Mouse (Mus musculus): Measurements from ENCODE around the gene Ccnd3. TPM values are rescaled to one million over a fixed set of nuclear protein-coding genes. Genes with fewer than 3 reads are reported as not detected.

Ccnd3 gene
- polyA plus RNA-seq, 2 experiments, result 195 to 379 TPM

- H3K27me3 ChIP-seq (ENCODE audit: control insufficient read depth, insufficient read depth, low read length), result no peaks in the 10 kb centered on the region
- H3K36me3 ChIP-seq (replicated peaks; ENCODE audit: control insufficient read depth, insufficient read depth, low read depth), result peaks cover 49% of the 10 kb centered on the region
- H3K9ac ChIP-seq (replicated peaks), result peak overlapping the region; percentile 90
- H3K27ac ChIP-seq, result peak overlapping the region; percentile 32
- ATAC-seq (ENCODE audit: insufficient read depth) (peak; percentile 7), DNase-seq (ENCODE audit: low read depth in 3 of 3, low spot score in 3 of 3) (no peak)
- H3K4me3 ChIP-seq (ENCODE audit: insufficient read depth in 1 of 2, low read depth in 2 of 2, low read length in 2 of 2), result peak overlapping the region; percentile 75 to 85
- peak overlapping the region; percentile 71 for H3K4me2 ChIP-seq (ENCODE audit: low read depth)
- no peaks in the 10 kb centered on the region for H3K9me3 ChIP-seq (ENCODE audit: control insufficient read depth, low read length)
- TF ChIP-seq EP300 (IDR thresholded peaks at IDR 0.05; ENCODE audit: low read depth), result 0 out of 2 replicates have a peak, but pooled peaks have one; percentile 1
- TF ChIP-seq CTCF (IDR thresholded peaks at IDR 0.05; ENCODE audit: low read depth), result no peak
- peaks cover 25 to 45% of the 10 kb centered on the region in 2 experiments for H3K4me1 ChIP-seq (replicated peaks; ENCODE audit: control insufficient read depth in 2 of 2, insufficient read depth in 2 of 2, low read length in 1 of 2)
- 0% methylated on average over 13 of the region's 13 CpGs for WGBS (ENCODE audit: insufficient replicate concordance)
Measured at GRCm38 (mm10) chr17:47611661-47611982, 106.8 kb downstream of the Ccnd3 start.

GRCm38 (mm10) chr17:47614018-47614417, 109.2 kb downstream of the Ccnd3 start:
- H3K4me1 ChIP-seq (replicated peaks; ENCODE audit: control insufficient read depth in 2 of 2, insufficient read depth in 2 of 2, low read length in 1 of 2), result peaks cover 46 to 62% of the 10 kb centered on the region in 2 experiments
- WGBS (ENCODE audit: insufficient replicate concordance), result 82% methylated on average over 1 of the region's 1 CpGs

GRCm38 (mm10) chr17:47616119-47616518, 111.3 kb downstream of the Ccnd3 start:
- no peak for DNase-seq (ENCODE audit: low read depth in 3 of 3, low spot score in 3 of 3)
- ATAC-seq (ENCODE audit: insufficient read depth), result no peak
- Histone ChIP-seq H3K9me3 (ENCODE audit: control insufficient read depth, low read length) (no peaks in the 10 kb centered on the region), H3K4me1 (replicated peaks; ENCODE audit: control insufficient read depth in 2 of 2, insufficient read depth in 2 of 2, low read length in 1 of 2) (peaks cover 36 to 50% of the 10 kb centered on the region in 2 experiments), H3K27ac (peak overlapping the region; percentile 98), H3K4me3 (ENCODE audit: insufficient read depth in 1 of 2, low read depth in 2 of 2, low read length in 2 of 2) (no peak overlapping the region), H3K36me3 (replicated peaks; ENCODE audit: control insufficient read depth, insufficient read depth, low read depth) (peaks cover 48% of the 10 kb centered on the region), H3K27me3 (ENCODE audit: control insufficient read depth, insufficient read depth, low read length) (no peaks in the 10 kb centered on the region), H3K4me2 (ENCODE audit: low read depth) (peak overlapping the region; percentile 20; the same call in 1 of the 2 replicates), H3K9ac (replicated peaks) (peak overlapping the region; percentile 54; the same call in 1 of the 2 replicates)
- no peak for TF ChIP-seq EP300 (IDR thresholded peaks at IDR 0.05; ENCODE audit: low read depth)
- 89% methylated on average over 8 of the region's 8 CpGs for WGBS (ENCODE audit: insufficient replicate concordance)

More at GRCm38 (mm10) chr17:47614018-47614417, 109.2 kb downstream of the Ccnd3 start:
- Histone ChIP-seq H3K27me3 (ENCODE audit: control insufficient read depth, insufficient read depth, low read length) (no peaks in the 10 kb centered on the region), H3K27ac (no peak overlapping the region), H3K4me3 (ENCODE audit: insufficient read depth in 1 of 2, low read depth in 2 of 2, low read length in 2 of 2) (no peak overlapping the region), H3K4me2 (ENCODE audit: low read depth) (no peak overlapping the region), H3K9me3 (ENCODE audit: control insufficient read depth, low read length) (no peaks in the 10 kb centered on the region), H3K9ac (replicated peaks) (no peak overlapping the region), H3K36me3 (replicated peaks; ENCODE audit: control insufficient read depth, insufficient read depth, low read depth) (peaks cover 38% of the 10 kb centered on the region)
- DNase-seq (ENCODE audit: low read depth in 3 of 3, low spot score in 3 of 3) (no peak), ATAC-seq (ENCODE audit: insufficient read depth) (no peak)
- no peak for TF ChIP-seq EP300 (IDR thresholded peaks at IDR 0.05; ENCODE audit: low read depth)
- peak; percentile 89 for TF ChIP-seq CTCF (IDR thresholded peaks at IDR 0.05; ENCODE audit: low read depth)

- no peaks in the 10 kb centered on the region for H3K27me3 ChIP-seq (ENCODE audit: control insufficient read depth, insufficient read depth, low read length)
- no peaks in the 10 kb centered on the region for H3K9me3 ChIP-seq (ENCODE audit: control insufficient read depth, low read length)
- H3K36me3 ChIP-seq (replicated peaks; ENCODE audit: control insufficient read depth, insufficient read depth, low read depth), result peaks cover 52% of the 10 kb centered on the region
- peak overlapping the region; percentile 98 for H3K27ac ChIP-seq
- H3K4me1 ChIP-seq (replicated peaks; ENCODE audit: control insufficient read depth in 2 of 2, insufficient read depth in 2 of 2, low read length in 1 of 2), result peaks cover 36 to 50% of the 10 kb centered on the region in 2 experiments
- WGBS (ENCODE audit: insufficient replicate concordance), result 62% methylated on average over 4 of the region's 4 CpGs
- no peak overlapping the region for H3K4me3 ChIP-seq (ENCODE audit: insufficient read depth in 1 of 2, low read depth in 2 of 2, low read length in 2 of 2)
- ATAC-seq (ENCODE audit: insufficient read depth) (no peak), DNase-seq (ENCODE audit: low read depth in 3 of 3, low spot score in 3 of 3) (no peak)
- peak overlapping the region; percentile 54; the same call in 1 of the 2 replicates for H3K9ac ChIP-seq (replicated peaks)
- peak overlapping the region; percentile 58 for H3K4me2 ChIP-seq (ENCODE audit: low read depth)
- TF ChIP-seq EP300 (IDR thresholded peaks at IDR 0.05; ENCODE audit: low read depth), result no peak
- no peak for TF ChIP-seq CTCF (IDR thresholded peaks at IDR 0.05; ENCODE audit: low read depth)
Measured at GRCm38 (mm10) chr17:47616652-47617051, 111.8 kb downstream of the Ccnd3 start.

GRCm38 (mm10) chr17:47617605-47618307, 112.9 kb downstream of the Ccnd3 start:
- H3K27me3 ChIP-seq (ENCODE audit: control insufficient read depth, insufficient read depth, low read length), result no peaks in the 10 kb centered on the region
- H3K4me1 ChIP-seq (replicated peaks; ENCODE audit: control insufficient read depth in 2 of 2, insufficient read depth in 2 of 2, low read length in 1 of 2), result peaks cover 30 to 43% of the 10 kb centered on the region in 2 experiments
- DNase-seq (ENCODE audit: low read depth in 3 of 3, low spot score in 3 of 3), result peak; percentile 75 to 87 (median 84)
- peak overlapping the region; percentile 54 for H3K9ac ChIP-seq (replicated peaks)
- WGBS (ENCODE audit: insufficient replicate concordance), result 31% methylated on average over 9 of the region's 9 CpGs
- H3K9me3 ChIP-seq (ENCODE audit: control insufficient read depth, low read length), result no peaks in the 10 kb centered on the region
- TF ChIP-seq EP300 (IDR thresholded peaks at IDR 0.05; ENCODE audit: low read depth), result peak; percentile 95
- peak; percentile 32 for TF ChIP-seq CTCF (IDR thresholded peaks at IDR 0.05; ENCODE audit: low read depth)
- H3K36me3 ChIP-seq (replicated peaks; ENCODE audit: control insufficient read depth, insufficient read depth, low read depth), result peaks cover 63% of the 10 kb centered on the region
- H3K27ac ChIP-seq, result peak overlapping the region; percentile 98
- peak; percentile 98 for ATAC-seq (ENCODE audit: insufficient read depth)
- H3K4me2 ChIP-seq (ENCODE audit: low read depth), result peak overlapping the region; percentile 58
- H3K4me3 ChIP-seq (ENCODE audit: insufficient read depth in 1 of 2, low read depth in 2 of 2, low read length in 2 of 2), result 0 out of 4 replicates have a peak overlapping the region, but pooled peaks have one; percentile 7 to 8
